Mouse (Mus musculus) cerebellum, adult 2 months (tissue): ENCODE results near the gene Egfem1.

Source experiments
- CTCF ChIP-seq: fragments of 200-500 bp; IDR thresholded peaks from 2 replicates; pipeline ENCODE4 v1.5.1; 2011; ENCODE audit warnings: low read depth, mild to moderate bottlenecking, control low read depth, low read length, moderate library complexity, borderline replicate concordance; ENCODE audit not compliant: insufficient read depth
- POLR2A ChIP-seq: fragments of 200-500 bp; IDR thresholded peaks from 2 replicates; pipeline ENCODE4 v1.6.1; 2011; ENCODE audit warnings: low read length, control low read depth, borderline replicate concordance; ENCODE audit not compliant: insufficient read depth

DNA sequence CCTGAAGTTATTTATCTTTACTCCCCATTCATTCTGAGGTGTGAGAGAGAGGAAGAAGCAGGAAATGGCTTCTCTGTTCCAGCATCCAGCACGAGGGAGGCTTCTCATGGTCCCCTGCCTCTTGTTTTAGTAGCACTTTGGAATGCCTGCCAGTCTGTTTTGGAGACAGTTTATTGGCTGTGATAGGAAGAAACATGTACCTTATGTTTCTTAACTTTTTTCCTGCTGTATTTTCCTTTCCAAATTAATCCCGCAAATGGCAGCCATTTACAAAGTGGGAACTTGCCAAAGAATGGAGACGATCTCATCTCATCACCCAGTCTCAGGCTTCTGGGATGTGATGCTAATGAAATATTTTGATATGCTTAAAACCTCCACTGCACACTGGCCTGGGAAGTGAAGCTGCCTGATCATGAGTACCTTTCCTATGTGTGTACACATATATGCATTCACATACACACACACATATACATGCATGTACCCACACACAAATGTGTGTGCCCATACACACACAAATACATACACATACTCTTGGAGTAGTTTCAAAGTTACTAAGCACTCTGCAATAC lies 260.5 kb downstream of the Egfem1 start:
- TF ChIP-seq CTCF: no peak
- TF ChIP-seq POLR2A: no peak
